Mouse (Mus musculus) E14TG2a.4 (cell line): ENCODE measurements at regions not wholly inside any gene's neighbourhood (a gene's known extent, or its start where the extent isn't known, plus 50 kb on each side); places are given as distances from the start of the nearest gene placed in this dataset.

Experiments used
- CTCF ChIP-seq: conservative IDR thresholded peaks from 2 replicates; pipeline ENCODE4 v1.5.1; 2014; ENCODE audit warnings: low read length
- POU5F1 ChIP-seq: IDR thresholded peaks from 2 replicates; pipeline ENCODE4 v1.6.1; 2014; ENCODE audit warnings: low read length, borderline replicate concordance

GRCm38 (mm10) chr5:133130316-133130715 is 587.2 kb upstream of the Auts2 start:
- TF ChIP-seq CTCF (no peak), POU5F1 (no peak)
